Mouse (Mus musculus) liver, postnatal 0 days (tissue): ENCODE measurements around the gene Abcd1.

Experiments
- CTCF ChIP-seq: sonication (generic); IDR thresholded peaks from 2 replicates; pipeline ENCODE4 v1.5.1; 2016; ENCODE audit warnings: antibody characterized with exemption, low read depth
- EP300 ChIP-seq: IDR thresholded peaks from 2 replicates; pipeline ENCODE4 v1.6.1; 2016; ENCODE audit warnings: antibody characterized with exemption, low read depth, mild to moderate bottlenecking

GRCm38 (mm10) chrX:73748977-73749376, 32.6 kb downstream of the Abcd1 start:
- TF ChIP-seq CTCF (peak; percentile 13; the same call in 1 of the 2 replicates), EP300 (no peak)
